Mouse (Mus musculus): ENCODE measurements around the gene Rpl3.
A peak's percentile ranks its signal among the peaks of the same experiment; 100 is the strongest.

Gene Rpl3

DNA sequence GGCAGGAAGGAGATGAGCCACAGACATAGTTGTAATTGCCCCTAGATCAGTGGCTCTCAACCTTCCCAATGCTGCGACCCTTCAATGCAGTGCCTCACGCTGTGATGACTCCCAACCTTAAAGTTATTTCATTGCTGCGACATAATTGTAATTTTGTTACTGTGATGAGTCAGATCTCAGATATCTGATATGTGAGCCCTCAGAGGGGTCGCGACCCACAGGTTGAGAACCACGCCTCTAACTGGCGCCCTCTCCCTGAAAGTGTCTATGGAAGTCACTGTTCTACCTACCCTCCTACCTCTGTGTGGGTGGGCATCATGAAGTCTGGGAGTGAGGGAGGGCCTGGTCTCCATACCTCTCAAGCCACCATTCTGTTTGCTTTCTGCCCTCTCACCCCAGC is 22.7 kb upstream of the Rpl3 start:
- no peak for DNase-seq

GRCm38 (mm10) chr15:80112499-80112898 is 20.8 kb upstream of the Rpl3 start:
- no peak for DNase-seq

GRCm38 (mm10) chr15:80111436-80111835 is 19.8 kb upstream of the Rpl3 start:
- no peak for DNase-seq

- DNase-seq: no peak
Measured at GRCm38 (mm10) chr15:80107575-80107974, 15.9 kb upstream of the Rpl3 start.

GRCm38 (mm10) chr15:80107143-80107542 is 15.5 kb upstream of the Rpl3 start:
- no peak for DNase-seq

GRCm38 (mm10) chr15:80105490-80106410 is 14.1 kb upstream of the Rpl3 start:
- DNase-seq: no peak

DNA sequence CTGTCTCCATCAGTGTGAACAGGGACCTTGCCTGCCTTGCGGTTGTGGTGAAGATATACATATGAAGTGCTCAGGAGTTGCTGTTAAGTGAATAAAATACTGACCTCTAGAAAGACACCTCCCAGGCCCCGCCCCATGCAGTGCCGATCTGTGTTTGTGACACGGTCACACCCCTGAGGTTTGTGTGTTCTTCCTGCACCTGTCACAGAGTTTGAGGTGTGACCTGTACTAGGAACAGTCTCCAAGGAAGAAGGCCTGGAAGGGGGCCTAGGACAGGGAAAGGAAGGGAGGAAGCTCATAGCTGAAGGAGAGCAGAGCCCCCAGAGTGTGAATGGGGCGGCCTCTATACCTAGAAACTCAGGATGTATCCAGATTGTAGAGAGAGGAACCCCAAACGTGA is 10.8 kb upstream of the Rpl3 start:
- no peak for DNase-seq

GRCm38 (mm10) chr15:80101503-80101902 is 9.8 kb upstream of the Rpl3 start:
- DNase-seq: no peak

- DNase-seq: no peak
Measured at GRCm38 (mm10) chr15:80100871-80101270, 9.2 kb upstream of the Rpl3 start.

DNA sequence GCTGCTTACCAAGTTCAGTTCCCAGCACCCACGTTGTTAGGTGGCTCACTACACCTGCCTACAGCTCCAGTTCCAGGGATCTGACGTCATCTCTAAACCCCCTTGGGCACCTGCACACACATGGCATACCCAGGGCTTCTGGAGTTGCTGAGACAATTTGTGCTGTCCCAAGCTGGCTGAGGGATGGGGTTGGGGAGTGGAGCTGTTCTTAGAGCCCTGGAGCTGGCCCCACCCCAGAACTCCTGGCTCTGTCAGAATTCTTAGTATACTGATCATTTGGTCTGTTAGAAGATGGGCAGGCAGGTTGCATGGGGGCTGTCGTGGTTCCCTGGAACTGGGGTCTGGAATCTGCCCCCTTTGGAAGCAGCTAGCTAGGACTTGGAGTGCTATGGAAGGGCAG is 8.5 kb upstream of the Rpl3 start:
- no peak for DNase-seq

DNA sequence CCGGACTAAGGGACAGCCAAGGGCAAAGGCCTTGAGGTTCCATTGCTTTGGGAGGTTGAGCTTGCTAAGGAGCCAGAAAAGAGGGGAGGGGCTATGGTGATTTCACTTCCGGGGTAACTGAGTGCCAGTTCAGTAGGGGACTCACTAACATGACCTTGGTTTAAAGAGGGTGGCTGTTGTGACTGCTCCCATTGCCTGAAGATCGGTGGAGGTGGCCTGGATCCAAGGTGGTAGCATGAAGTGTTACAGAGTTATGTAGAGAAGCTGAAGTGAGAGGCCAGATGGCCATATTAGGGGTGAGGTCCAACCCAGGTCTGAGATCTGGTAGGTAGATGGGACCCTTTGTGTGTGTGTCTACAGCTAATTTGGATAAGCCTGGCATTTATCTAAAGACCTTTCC is 7.8 kb upstream of the Rpl3 start:
- DNase-seq: no peak

GRCm38 (mm10) chr15:80098809-80099208 is 7.1 kb upstream of the Rpl3 start:
- no peak for DNase-seq

GRCm38 (mm10) chr15:80097999-80098461 is 6.4 kb upstream of the Rpl3 start:
- no peak for DNase-seq

GRCm38 (mm10) chr15:80096946-80097881 is 5.5 kb upstream of the Rpl3 start:
- DNase-seq: no peak

GRCm38 (mm10) chr15:80096406-80096805 is 4.7 kb upstream of the Rpl3 start:
- DNase-seq: no peak

DNA sequence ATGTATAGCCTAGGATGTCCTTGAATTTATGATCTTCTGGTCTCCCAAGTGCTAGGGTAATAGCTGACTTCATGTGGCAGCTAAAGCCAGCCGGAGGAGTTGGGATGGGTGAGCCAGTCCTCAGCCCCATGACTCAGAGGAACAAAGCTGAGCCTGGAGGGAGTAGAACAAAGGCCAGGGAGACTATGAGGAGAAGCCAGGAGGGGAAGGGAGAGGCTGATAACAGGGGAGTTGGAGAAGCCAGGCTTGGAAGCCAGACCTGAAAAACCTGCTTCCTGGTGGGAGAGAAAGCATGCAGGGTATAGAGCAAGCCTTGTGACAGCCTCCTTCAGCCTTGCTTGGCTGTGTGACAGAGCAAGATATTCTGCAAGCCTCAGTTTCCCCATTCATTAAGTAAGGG is 3.9 kb upstream of the Rpl3 start:
- DNase-seq: no peak

- no peak for DNase-seq
Measured at GRCm38 (mm10) chr15:80094201-80094600, 2.5 kb upstream of the Rpl3 start.

GRCm38 (mm10) chr15:80092599-80092998 is 931 bp upstream of the Rpl3 start:
- no peak for DNase-seq

- DNase-seq: no peak
Measured at GRCm38 (mm10) chr15:80092041-80092441, 373 bp upstream of the Rpl3 start.

GRCm38 (mm10) chr15:80090741-80091120 is 937 bp downstream of the Rpl3 start:
- DNase-seq: no peak

- no peak for DNase-seq
Measured at GRCm38 (mm10) chr15:80090155-80090554, 1.5 kb downstream of the Rpl3 start.

DNA sequence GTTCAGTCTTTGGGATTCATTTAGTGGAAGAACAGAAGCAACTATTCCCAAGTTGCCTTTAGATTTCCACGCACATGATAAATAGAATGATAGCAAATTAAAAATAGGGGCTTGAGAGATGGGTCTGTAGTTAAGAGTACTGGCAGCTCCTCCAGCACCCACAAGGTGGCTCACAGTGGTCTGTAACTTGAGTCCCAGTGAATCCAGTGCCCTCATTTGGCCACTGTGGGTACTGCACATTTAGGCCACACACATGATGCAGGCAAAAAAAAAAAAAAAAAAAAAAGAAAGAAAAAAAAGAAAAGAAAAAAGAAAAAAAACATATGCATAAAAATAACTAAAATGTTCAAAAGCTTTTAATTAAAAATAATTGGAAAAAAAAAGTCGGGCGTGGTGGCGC is 3.0 kb downstream of the Rpl3 start:
- peak; percentile 95 for DNase-seq

DNA sequence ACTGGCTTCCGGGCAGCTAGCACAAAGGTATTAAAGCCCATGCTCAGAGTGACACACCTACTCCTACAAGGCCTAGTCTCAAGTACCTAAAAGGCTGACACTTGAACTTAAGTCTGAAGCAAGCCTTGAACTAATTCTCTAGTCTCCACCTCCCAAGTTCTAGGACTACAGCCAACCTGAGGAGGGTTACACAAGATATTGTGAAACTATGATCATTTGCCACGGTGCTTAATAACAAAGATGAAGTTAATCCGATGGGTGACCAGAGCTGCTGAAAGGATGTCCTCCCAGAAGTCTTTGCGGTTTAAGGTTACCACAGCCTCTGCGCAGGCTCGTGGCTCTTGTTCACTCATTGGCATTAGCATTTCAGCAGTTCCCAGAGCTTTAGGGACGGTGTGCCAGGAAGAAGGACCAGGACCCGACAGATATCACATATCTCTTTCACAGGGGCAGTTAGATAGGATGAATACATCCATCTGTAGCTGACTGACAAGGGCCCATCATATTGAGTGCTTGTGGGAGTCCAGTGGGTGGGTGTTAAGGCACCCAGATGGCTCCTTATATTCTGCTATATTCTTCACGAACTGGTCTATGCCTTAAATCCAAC is 4.2 kb downstream of the Rpl3 start:
- no peak for DNase-seq
